Mouse (Mus musculus): ENCODE data around the gene Pcyox1. TPM values are rescaled to one million over a fixed set of nuclear protein-coding genes. Genes with fewer than 3 reads are reported as not detected.
"Not testable (repeated sequence)": the region's sequence is repeated elsewhere in the genome, so short reads cannot be mapped to it uniquely, and the experiment has no call there.

Pcyox1 gene
- polyA plus RNA-seq, 1 experiment from 2014 or later = 119 TPM

DNA sequence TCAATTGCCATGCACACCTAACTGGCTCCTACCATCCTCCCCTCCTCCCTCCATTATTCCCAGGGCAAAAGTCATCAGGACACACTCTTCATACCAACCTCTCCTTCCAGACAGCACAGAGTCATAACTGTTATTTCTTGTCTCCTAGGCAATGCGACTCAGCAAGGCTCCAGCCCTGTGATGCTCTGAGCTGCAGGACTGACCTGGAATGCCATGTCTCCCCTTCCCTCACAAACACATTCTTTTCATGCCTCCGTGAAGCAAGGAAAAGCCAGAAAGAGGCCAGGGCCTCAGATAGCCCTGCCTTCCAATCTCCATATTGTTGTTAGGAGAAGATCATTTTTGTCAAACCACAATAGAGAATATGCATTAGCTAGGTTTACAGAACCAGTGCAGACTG is 50.9 kb downstream of the Pcyox1 start:
- ATAC-seq (ENCODE audit: insufficient read depth, low FRiP score) = no peak
- Histone ChIP-seq H3K9ac (ENCODE audit: low read length) (no peak overlapping the region), H3K4me1 (ENCODE audit: control insufficient read depth, insufficient read depth, low read length) (no peaks in the 10 kb centered on the region), H3K4me3 (replicated peaks; ENCODE audit: low read length) (no peak overlapping the region), H3K4me2 (ENCODE audit: low read depth, low read length) (no peak overlapping the region), H3K27me3 (ENCODE audit: control insufficient read depth, insufficient read depth, low read length) (no peaks in the 10 kb centered on the region), H3K9me3 (replicated peaks; ENCODE audit: control insufficient read depth, low read length) (no peaks in the 10 kb centered on the region), H3K27ac (ENCODE audit: low read length) (no peak overlapping the region), H3K36me3 (ENCODE audit: control insufficient read depth, insufficient read depth, low read length) (no peaks in the 10 kb centered on the region)
- 37% methylated on average over 2 of the region's 2 CpGs for WGBS

DNA sequence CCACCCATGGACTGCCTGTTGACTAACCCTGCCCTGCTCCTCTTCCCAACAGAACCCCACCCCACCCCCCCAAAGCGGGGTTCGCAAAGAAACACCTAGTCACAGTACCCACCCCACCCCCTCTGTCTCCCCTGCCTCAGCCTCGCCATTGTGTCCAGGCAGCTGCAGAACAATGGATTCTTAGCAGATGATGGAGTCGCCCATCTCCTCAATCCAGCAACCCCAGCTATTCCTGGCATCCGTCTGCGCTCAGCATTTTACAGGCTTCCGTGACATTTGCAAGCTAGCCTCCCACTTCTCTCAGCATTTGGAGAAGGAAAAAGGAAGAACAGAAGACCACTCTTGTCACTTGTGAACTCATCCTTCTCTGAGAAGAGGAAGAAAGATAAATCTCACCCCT is 53.3 kb downstream of the Pcyox1 start:
- Histone ChIP-seq H3K4me1 (ENCODE audit: control insufficient read depth, insufficient read depth, low read length) (no peaks in the 10 kb centered on the region), H3K27ac (ENCODE audit: low read length) (no peak overlapping the region), H3K9me3 (replicated peaks; ENCODE audit: control insufficient read depth, low read length) (no peaks in the 10 kb centered on the region), H3K9ac (ENCODE audit: low read length) (no peak overlapping the region), H3K4me2 (ENCODE audit: low read depth, low read length) (no peak overlapping the region), H3K27me3 (ENCODE audit: control insufficient read depth, insufficient read depth, low read length) (no peaks in the 10 kb centered on the region), H3K4me3 (replicated peaks; ENCODE audit: low read length) (no peak overlapping the region), H3K36me3 (ENCODE audit: control insufficient read depth, insufficient read depth, low read length) (no peaks in the 10 kb centered on the region)
- ATAC-seq (ENCODE audit: insufficient read depth, low FRiP score) = no peak
- 36% methylated on average over 7 of the region's 7 CpGs for WGBS

GRCm38 (mm10) chr6:86336340-86336739 is 60.6 kb downstream of the Pcyox1 start:
- not testable (repeated sequence) for H3K36me3 ChIP-seq (ENCODE audit: control insufficient read depth, insufficient read depth, low read length); H3K4me3 ChIP-seq (replicated peaks; ENCODE audit: low read length); H3K9me3 ChIP-seq (replicated peaks; ENCODE audit: control insufficient read depth, low read length); H3K27me3 ChIP-seq (ENCODE audit: control insufficient read depth, insufficient read depth, low read length); H3K27ac ChIP-seq (ENCODE audit: low read length); H3K9ac ChIP-seq (ENCODE audit: low read length); H3K4me2 ChIP-seq (ENCODE audit: low read depth, low read length); ATAC-seq (ENCODE audit: insufficient read depth, low FRiP score); H3K4me1 ChIP-seq (ENCODE audit: control insufficient read depth, insufficient read depth, low read length)
- 88% methylated on average over 4 of the region's 4 CpGs for WGBS

Other genes starting within 250 kb of the Pcyox1 start
- 7.2 and 10.2 TPM in 2 replicates for gene Tgfa, start 201.9 kb downstream of the Pcyox1 start, polyA plus RNA-seq (2015; fragmentation: Nextera tagmentation; extraction: Ambion mirVana)
- 120 and 128 TPM in 2 replicates for gene Fam136a, start 31.5 kb downstream of the Pcyox1 start, polyA plus RNA-seq (2015; fragmentation: Nextera tagmentation; extraction: Ambion mirVana)
- 427 and 445 TPM in 2 replicates for gene Snrpg, start 25.9 kb downstream of the Pcyox1 start, polyA plus RNA-seq (2015; fragmentation: Nextera tagmentation; extraction: Ambion mirVana)
- gene Tia1, start 7.1 kb upstream of the Pcyox1 start, polyA plus RNA-seq (2015; fragmentation: Nextera tagmentation; extraction: Ambion mirVana) = 135 and 151 TPM in 2 replicates
- not detected in 2 replicates for gene Gm44790, start 29.5 kb upstream of the Pcyox1 start, polyA plus RNA-seq (2015; fragmentation: Nextera tagmentation; extraction: Ambion mirVana)
- gene C87436, start 41.2 kb upstream of the Pcyox1 start, polyA plus RNA-seq (2015; fragmentation: Nextera tagmentation; extraction: Ambion mirVana) = 23.0 and 23.4 TPM in 2 replicates
- 177 and 197 TPM in 2 replicates for gene Pcbp1, start 129.2 kb upstream of the Pcyox1 start, polyA plus RNA-seq (2015; fragmentation: Nextera tagmentation; extraction: Ambion mirVana)
- 360 and 682 TPM in 2 replicates for gene Asprv1, start 231.0 kb upstream of the Pcyox1 start, polyA plus RNA-seq (2015; fragmentation: Nextera tagmentation; extraction: Ambion mirVana)

All from stomach, embryonic 16.5 days (tissue).